Mouse (Mus musculus): ENCODE measurements around the gene Rhox4c.
"Not testable (repeated sequence)": the region's sequence is repeated elsewhere in the genome, so short reads cannot be mapped to it uniquely, and the experiment has no call there.

The Rhox4c gene

GRCm38 (mm10) chrX:37480037-37480436, at the start of gene Rhox4c:
Gene Rhox4c (plus strand): TSS chrX:37480337.
- not testable (repeated sequence) for DNase-seq (ENCODE audit: low read depth in 2 of 2, low spot score in 2 of 2)

DNA sequence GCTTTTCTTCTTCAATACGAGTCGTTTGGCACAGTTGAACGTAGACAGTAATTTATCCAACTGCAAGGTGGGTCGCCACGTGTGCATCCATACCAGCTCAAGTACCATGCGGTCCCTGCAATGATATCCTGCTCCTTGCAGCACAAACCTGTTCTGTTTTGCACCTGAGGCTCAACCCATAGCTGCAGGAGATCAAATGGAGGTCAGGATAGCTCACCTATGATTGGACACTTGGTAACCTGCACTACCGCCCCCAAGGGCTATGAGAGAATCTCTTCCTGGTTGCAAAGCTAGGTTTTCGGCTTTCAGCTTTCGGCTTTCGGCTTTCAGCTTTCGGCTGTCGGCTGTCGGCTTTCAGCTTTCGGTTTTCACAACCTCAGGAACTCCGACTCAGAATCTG, 47.9 kb upstream of the Rhox4c start, which contains the start of gene Rhox4b:
Gene Rhox4b, plus strand, starts transcription at position 301 of the 400 bp plus-strand sequence.
- not testable (repeated sequence) for DNase-seq (ENCODE audit: low read depth in 2 of 2, low spot score in 2 of 2)

DNA sequence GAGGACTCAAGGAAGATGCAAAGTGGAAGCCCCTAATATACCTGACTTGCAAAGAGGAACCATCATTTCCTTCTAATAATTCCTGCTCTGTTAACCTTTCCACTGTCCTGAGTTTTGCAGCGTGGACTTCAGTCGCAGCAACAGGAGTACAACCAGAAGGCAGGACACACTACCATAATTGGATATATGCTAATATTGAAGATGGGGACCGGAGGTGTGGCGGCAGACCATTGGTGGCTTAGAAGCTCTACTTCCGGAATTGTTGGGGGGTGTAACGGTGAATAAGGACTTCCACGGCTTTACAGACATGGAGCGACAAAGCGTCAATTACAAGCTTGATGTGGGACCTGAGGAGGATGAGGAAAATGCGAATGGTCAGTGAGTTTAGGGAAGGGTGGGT, 26.8 kb upstream of the Rhox4c start, which contains the start of gene Rhox2c:
Gene Rhox2c, plus strand, starts transcription at position 301 of the 400 bp plus-strand sequence.
- DNase-seq (ENCODE audit: low read depth in 2 of 2, low spot score in 2 of 2), result not testable (repeated sequence)

DNA sequence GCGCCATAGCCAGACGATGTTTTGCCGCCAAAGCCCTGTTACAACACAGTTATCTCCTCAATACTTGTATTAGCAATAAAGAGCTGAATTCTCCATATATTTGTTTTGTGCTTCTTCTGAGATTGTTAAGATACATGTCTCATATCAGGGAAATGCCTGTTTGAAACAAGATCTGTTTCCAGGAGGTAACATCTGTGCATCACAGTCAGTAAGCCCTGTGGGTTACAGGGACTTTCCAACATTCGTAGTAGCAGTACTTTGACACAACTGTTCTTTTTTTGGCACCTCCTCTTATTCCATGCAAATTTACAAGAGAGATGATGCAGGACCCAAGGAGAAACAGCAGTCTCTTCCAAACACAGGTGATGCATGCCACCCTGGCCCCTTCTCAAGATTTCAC, 21.9 kb upstream of the Rhox4c start, which contains the start of gene Rhox3c:
Gene Rhox3c, plus strand, starts transcription at position 301 of the 400 bp plus-strand sequence.
- not testable (repeated sequence) for DNase-seq (ENCODE audit: low read depth in 2 of 2, low spot score in 2 of 2)

- not testable (repeated sequence) for DNase-seq (ENCODE audit: low read depth in 2 of 2, low spot score in 2 of 2)
Measured at GRCm38 (mm10) chrX:37514059-37514458, 33.9 kb downstream of the Rhox4c start, which contains the start of gene Rhox4d. Gene Rhox4d (plus strand): TSS chrX:37514359.

DNA sequence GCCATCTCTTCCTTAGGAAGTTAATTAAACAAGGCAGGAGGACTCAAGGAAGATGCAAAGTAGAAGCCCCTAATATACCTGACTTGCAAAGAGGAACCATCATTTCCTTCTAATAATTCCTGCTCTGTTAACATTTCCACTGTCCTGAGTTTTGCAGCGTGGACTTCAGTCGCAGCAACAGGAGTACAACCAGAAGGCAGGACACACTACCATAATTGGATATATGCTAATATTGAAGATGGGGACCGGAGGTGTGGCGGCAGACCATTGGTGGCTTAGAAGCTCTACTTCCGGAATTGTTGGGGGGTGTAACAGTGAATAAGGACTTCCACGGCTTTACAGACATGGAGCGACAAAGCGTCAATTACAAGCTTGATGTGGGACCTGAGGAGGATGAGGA, 50.0 kb downstream of the Rhox4c start, which contains the start of gene Rhox2e:
Gene Rhox2e, plus strand, starts transcription at position 301 of the 400 bp plus-strand sequence.
- DNase-seq (ENCODE audit: low read depth in 2 of 2, low spot score in 2 of 2), result not testable (repeated sequence)

All from CD8-positive naive resting alpha-beta T cell, adult 2 months (primary cell).